Mouse (Mus musculus): ENCODE data around the gene Itpr1.

The Itpr1 gene

DNA sequence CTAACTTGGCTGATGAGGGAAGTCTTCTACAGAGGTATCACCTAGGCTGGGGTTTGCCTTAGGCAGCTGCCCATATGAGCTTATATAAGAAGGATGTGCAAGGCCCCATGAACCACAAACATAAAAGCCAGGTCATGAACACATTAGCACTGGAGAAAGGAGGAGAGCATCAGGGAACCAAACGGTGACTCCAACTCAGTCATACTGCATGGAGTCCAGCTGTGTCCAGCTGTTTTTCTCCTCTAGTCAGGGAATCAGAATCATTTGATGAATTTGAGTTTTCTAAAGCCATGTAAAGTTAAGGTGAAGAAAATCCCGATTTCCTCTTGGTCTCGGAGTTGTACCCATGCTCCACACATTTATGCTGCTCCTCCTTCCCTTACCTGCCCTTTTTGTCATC is 69.7 kb downstream of the Itpr1 start:
- no peak for DNase-seq

GRCm38 (mm10) chr6:108284688-108285087 is 71.8 kb downstream of the Itpr1 start:
- no peak for DNase-seq

GRCm38 (mm10) chr6:108288979-108289378 is 76.1 kb downstream of the Itpr1 start:
- DNase-seq, result no peak

DNA sequence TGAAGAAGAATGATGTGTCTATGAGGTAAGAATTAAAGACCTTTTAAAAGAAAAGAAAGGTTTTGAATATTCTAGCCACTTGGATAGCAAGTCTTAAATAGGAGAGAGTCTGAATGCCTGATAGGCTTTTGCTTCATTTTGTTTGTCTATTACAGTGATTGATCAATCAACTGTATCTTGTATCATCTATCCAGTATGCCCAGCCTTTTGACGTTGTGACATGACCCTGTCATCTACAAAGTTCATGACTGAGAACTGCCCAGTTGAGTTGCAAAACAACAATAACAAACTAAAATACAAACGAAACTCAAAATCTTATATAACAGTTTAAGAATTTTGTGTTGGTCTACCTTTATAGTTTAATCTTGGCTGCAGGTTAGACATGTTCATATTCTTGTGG is 78.1 kb downstream of the Itpr1 start:
- no peak for DNase-seq

- no peak for DNase-seq
Measured at GRCm38 (mm10) chr6:108291556-108291955, 78.7 kb downstream of the Itpr1 start.

- no peak for DNase-seq
Measured at GRCm38 (mm10) chr6:108301856-108302255, 89.0 kb downstream of the Itpr1 start.

DNA sequence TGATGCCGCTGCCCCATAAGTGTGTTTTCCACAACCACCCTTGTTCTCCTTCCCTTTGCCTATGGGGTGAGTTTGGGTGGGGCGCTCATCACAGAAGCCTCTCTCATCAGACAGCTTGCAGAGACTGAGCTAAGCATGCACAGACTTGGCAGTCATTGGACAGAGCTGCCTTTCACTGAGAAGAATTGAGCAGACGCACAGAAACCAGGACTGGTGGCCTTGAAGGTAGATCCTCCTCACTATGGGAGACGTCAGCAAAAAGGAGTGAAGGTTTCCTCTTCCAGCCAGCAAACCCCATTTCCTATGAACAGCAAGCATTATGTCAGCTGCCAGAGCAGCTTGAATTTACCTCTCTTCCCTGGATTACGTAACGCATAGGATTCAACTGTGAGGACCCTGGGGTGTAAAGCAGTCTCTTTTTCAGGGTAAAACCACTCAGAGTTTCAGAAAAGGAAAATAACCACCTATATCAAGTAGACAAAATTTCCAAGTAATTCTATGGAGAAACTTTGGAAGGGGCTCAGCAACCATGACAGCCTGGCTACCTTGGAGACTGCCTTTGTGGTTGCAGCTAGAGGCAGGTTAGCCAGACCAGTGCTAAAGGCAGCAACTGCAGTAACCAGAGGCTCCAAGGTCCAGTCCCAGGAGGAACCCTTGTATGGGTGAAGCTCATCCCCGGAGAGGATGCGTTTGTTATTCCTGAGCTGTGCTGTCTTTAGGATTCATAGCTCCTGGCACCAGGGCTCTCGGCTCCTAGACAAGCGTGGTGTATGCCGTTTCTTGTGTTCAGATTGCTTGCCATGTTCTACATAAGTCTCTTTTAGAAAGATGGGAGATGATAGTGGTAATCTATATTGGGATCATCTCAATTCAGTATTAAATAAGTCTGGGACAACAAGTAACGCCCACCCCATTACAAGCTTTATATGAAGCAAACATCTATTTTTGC is 91.0 kb downstream of the Itpr1 start:
- peak; percentile 45 for DNase-seq

GRCm38 (mm10) chr6:108305171-108305779 is 92.4 kb downstream of the Itpr1 start:
- DNase-seq, result no peak

GRCm38 (mm10) chr6:108306240-108306639 is 93.3 kb downstream of the Itpr1 start:
- no peak for DNase-seq

- no peak for DNase-seq
Measured at GRCm38 (mm10) chr6:108306910-108307584, 94.2 kb downstream of the Itpr1 start.

DNA sequence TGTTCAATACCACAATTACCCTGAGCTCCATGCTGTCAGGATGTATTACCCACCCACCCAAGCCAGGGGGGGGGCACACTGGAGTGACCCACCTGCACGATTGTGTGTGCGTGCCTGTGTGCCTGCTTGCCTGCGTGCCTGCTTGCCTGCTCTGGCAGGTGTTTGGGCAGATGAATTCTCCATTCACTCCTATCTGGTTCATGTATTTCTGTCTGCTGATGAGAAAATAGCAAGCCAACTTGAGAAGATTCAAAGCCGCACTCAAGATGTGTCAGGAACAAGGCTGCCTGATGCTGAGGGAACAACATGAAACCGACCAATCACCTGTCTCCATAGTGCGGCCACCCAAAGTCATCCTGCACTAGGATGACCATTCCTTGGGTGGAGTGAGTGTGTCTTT is 94.9 kb downstream of the Itpr1 start:
- DNase-seq, result no peak

GRCm38 (mm10) chr6:108309391-108310182 is 96.7 kb downstream of the Itpr1 start:
- DNase-seq, result peak; percentile 38

GRCm38 (mm10) chr6:108313056-108313455 is 100.2 kb downstream of the Itpr1 start:
- no peak for DNase-seq

GRCm38 (mm10) chr6:108313997-108314396 is 101.1 kb downstream of the Itpr1 start:
- DNase-seq, result no peak

DNA sequence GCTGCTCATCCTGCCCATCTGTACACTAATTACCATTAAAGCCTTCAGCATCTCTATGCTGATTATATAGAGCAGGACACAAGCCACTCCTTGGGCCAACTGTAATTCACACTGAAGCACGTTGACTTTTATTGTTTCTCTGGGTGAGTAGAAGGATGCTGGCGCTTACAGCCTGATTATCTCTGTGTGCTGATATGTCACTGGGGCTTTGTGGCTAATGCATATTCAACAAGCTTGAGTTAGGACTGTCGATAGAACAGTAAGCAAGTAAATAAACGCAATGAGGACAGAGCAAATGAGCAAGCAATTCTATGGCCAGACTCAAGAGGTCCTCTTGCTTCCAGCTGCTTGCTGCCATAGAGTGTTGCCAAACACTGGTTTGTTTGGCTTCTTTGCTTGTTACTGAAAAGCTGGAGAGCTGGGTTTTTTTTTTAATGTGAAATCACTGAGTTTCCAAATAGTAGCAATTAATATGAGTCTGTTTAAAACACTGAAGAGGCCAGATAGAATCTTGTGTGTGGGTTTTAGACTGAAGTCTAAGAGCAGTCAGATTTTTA is 103.5 kb downstream of the Itpr1 start:
- no peak for DNase-seq

GRCm38 (mm10) chr6:108316951-108317350 is 104.1 kb downstream of the Itpr1 start:
- no peak for DNase-seq

DNA sequence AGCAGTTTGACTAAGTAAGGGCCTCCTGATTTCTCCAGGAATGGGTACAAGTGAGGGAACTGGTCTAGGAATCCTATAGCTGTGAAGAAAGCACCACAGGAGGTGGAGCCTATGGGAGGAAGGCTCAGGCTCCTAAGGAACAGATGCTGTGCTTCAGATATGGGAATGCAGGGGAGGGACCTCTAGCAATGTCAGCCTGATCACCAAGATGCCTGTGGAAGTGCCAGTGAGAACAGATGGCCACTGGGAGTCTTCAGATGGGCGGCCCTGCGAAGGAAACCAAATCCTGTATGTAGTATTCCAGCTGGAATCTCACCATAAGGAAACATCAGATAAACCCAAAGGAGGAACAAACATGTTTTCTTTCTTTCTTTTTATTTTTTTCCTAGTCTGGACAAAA is 108.8 kb downstream of the Itpr1 start:
- DNase-seq, result peak; percentile 77

DNA sequence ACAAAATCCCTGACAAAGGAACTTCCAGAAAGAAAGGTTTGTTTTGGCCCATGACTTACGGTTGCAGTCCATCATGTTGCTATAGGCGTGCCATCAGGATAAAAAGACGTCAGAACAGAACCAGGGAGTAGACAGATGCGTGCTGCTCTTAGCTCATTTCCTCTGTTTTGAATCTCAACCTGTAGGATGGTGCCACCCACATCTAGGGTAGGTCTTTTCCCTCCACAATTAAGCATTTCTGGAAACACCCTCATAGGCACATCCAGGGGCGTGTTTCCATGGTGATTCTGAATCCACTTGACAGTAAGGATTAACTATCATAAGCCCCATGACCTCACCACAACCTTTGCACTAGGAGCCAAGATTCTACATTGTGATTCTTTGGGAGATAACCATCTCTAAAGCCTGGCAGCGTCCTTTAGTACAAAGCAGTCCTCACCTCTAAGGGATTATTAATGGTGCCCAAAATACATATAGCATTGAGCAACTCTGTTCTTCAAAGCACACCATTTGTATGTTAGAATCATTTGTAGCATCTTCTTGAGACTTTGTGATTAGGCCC is 111.6 kb downstream of the Itpr1 start:
- DNase-seq, result no peak

DNA sequence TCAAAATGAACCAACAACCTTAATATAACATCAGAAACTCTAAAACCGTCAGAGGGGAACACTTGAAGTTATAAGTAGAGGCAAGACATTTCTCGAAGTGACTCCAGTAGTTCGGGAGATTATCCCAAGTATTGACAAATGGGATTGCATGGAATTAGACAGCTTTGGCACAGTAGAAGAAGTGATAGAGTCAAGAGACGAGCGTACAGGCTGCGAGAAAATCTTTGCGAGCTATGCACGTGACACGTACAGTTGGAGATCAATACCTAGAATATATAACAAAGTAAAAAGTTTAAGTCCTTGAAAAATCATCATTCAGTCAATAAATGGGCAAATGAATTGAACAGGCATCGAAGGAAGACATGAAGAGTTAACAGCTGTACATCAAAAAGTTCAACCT is 112.5 kb downstream of the Itpr1 start:
- DNase-seq, result no peak

DNA sequence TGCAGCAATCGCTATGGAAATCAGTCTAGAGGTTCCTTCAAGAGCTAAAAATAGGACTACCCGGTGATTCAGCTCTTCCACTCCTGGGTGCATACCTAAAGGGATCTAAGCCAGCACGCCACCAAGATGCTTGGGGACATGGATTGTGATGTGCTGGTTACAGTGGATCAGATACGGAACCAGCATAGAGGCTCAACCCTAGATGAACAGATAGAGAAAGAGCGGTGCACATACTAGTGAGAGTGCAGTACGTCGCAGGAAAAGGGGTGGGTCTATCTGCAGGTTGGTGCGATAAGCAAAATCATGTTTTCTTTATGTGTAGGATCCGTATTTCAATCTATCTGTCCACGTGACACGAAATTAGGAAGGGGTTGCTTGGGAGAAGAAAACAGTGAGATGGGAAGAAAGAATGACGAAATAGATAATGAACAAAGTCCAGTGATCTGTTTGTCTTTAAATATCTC is 113.1 kb downstream of the Itpr1 start:
- no peak for DNase-seq

- DNase-seq, result peak; percentile 50
Measured at GRCm38 (mm10) chr6:108326751-108327161, 113.9 kb downstream of the Itpr1 start.

- no peak for DNase-seq
Measured at GRCm38 (mm10) chr6:108327561-108327960, 114.7 kb downstream of the Itpr1 start.

Data from right cerebral cortex, postnatal 25 days (tissue).